Mouse (Mus musculus) ES-CJ7 (cell line): Measurements from ENCODE around the gene Tmod4.

Experiments used
- DNase-seq: peaks from one replicate; pipeline ENCODE4 v3.0.0; 2011; ENCODE audit warnings: low read depth, low spot score

Tmod4 gene

DNA sequence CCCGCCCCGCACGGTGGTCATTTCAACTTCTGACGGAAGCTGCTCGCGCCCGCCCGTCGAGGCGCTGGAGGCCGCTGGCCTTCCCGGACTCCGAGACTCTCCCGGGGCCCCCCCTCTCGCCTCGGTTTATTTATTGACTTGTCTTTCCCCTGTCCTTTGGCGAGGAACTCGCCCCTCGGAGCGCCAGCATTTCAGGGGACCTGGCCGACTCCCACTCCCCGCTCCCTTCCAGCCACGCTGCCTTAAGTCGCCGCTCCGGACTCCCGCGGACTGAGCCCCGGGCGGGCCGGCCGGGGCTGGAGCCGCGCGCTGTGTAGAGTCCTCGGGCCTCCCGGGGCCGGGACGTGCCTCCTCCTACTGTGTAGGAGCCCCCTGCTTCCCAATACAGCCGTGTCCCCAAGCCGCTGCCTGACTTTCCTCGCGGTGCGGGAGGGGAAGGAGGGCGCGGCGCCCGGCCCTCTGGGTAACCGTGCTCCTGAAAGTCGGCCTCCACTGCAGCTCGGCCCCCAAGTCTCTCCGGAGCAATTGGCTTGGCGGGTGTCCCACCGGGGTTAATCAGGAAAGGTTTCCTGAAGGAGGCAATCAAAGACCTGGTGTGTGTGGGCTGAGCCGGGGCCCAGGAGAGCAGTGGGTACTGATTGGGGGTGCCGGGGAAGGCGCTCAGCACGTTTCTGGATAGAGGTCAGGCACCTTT lies 49.1 kb downstream of the Tmod4 start:
- DNase-seq: no peak

GRCm38 (mm10) chr3:95174011-95174592 lies 49.8 kb downstream of the Tmod4 start:
- DNase-seq: peak; percentile 88

DNA sequence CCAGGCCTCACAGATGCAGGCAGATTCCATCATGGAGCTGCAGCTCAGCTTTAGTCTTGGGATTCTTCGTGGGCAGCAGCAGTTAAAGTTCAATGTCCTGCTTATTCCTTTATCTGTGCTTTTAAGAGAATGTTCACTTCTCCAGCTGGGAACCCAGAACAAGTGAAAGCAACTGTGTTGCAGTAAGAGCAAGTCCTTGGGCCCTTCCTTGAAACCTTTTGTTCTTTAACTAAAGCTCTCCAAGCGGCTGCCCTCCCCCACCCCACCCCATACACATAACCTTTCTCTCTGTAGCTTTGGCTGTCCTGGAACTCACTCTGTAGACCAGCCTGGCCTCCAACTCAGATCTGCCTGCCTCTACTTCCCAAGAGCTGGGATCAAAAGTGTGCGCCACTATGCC lies 52.2 kb downstream of the Tmod4 start:
- DNase-seq: peak; percentile 56

DNA sequence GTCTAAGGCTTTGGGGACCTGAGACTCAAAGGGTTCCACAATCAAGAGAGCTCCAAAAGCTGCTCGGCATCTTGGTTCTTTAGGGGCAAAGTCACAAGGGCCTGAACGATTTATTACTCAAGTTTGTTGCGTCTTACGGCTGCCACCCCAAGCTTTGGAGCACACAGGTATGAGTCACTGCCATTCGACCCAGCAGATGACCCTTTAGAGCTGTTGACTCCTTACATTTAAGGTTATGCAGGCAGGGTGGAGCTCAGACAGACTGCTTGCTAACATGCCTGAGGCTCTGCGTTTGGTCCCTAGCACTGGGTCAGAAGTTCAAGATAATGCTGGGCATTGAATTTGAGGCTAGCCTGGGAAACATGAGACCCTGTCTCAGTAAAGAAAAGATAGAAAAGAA lies 53.3 kb downstream of the Tmod4 start:
- DNase-seq: peak; percentile 35
